Mouse (Mus musculus) liver, embryonic 11.5 days (tissue): ENCODE measurements around the gene Kctd2. TPM values are rescaled to one million over a fixed set of nuclear protein-coding genes. Genes with fewer than 3 reads are reported as not detected.
"Not testable (repeated sequence)": the region's sequence is repeated elsewhere in the genome, so short reads cannot be mapped to it uniquely, and the experiment has no call there.

Experiments
- ATAC-seq: fragments of 200-750 bp; cut with Nextera tagmentation; replicated peaks from 2 replicates; pipeline ENCODE4 v1.8.0; 2017; ENCODE audit warnings: moderate number of reproducible peaks, mild to moderate bottlenecking, moderate TSS enrichment, moderate library complexity; ENCODE audit not compliant: low FRiP score
- DNase-seq: peaks from one replicate; pipeline ENCODE4 v3.0.0-alpha.2; 2017; ENCODE audit warnings: low spot score
- H3K27ac ChIP-seq: fragments of 300-500 bp; sonication (generic); 2 replicates; pipeline ENCODE4 v1.5.1; 2014; ENCODE audit warnings: mild to moderate bottlenecking, low read depth, low read length, control low read depth
- H3K27me3 ChIP-seq: fragments of 300-500 bp; sonication (generic); replicated peaks from 2 replicates; pipeline ENCODE4 v1.6.1; 2014; ENCODE audit warnings: low read length, mixed read lengths; ENCODE audit not compliant: control insufficient read depth, insufficient read depth
- H3K36me3 ChIP-seq: fragments of 300-500 bp; sonication (generic); 2 replicates; pipeline ENCODE4 v1.6.1; 2014; ENCODE audit warnings: mild to moderate bottlenecking, low read length, moderate library complexity, mixed read lengths; ENCODE audit not compliant: control insufficient read depth, insufficient read depth
- H3K4me1 ChIP-seq: fragments of 300-500 bp; sonication (generic); replicated peaks from 2 replicates; pipeline ENCODE4 v1.6.1; 2014; ENCODE audit warnings: low read length, mixed read lengths; ENCODE audit not compliant: control insufficient read depth, insufficient read depth
- H3K4me2 ChIP-seq: fragments of 300-500 bp; sonication (generic); 2 replicates; pipeline ENCODE4 v1.6.1; 2014; ENCODE audit warnings: mild to moderate bottlenecking, control low read depth, moderate library complexity
- H3K4me3 ChIP-seq: fragments of 300-500 bp; sonication (generic); 2 replicates; pipeline ENCODE4 v1.5.1; 2014; ENCODE audit warnings: low read depth, low read length, control low read depth
- H3K9ac ChIP-seq: fragments of 300-500 bp; sonication (generic); 2 replicates; pipeline ENCODE4 v1.6.1; 2014; ENCODE audit warnings: low read depth, low read length, control low read depth
- H3K9me3 ChIP-seq: fragments of 300-500 bp; sonication (generic); 2 replicates; pipeline ENCODE4 v1.6.1; 2016; ENCODE audit warnings: low read length, inconsistent platforms, mixed read lengths; ENCODE audit not compliant: control insufficient read depth
- WGBS: fragments of 180-500 bp; shearing (Covaris S2); extraction: QIAGEN DNeasy Blood & Tissue Kit; methylation state at CpG from one replicate; pipeline ENCODE4 v1.1.7; 2014; 5-methylcytosine and 5-hydroxymethylcytosine counted together
- polyA plus RNA-seq: library from polyadenylated mRNA; unstranded; fragments of >200 nt; fragmentation: Nextera tagmentation; extraction: Ambion mirVana; gene quantifications from 2 replicates; pipeline ENCODE4 v1.2.1, GENCODE M21; 2014

The Kctd2 gene
- polyA plus RNA-seq, 1 experiment from 2014 or later = 8.4 TPM

- Histone ChIP-seq H3K27ac (no peak overlapping the region), H3K36me3 (no peaks in the 10 kb centered on the region), H3K4me1 (no peaks in the 10 kb centered on the region; the same call in none of the 2 replicates), H3K9ac (no peak overlapping the region), H3K4me2 (no peak overlapping the region), H3K9me3 (no peaks in the 10 kb centered on the region), H3K27me3 (no peaks in the 10 kb centered on the region), H3K4me3 (no peak overlapping the region)
- WGBS = 80% methylated on average over 7 of the region's 7 CpGs
- DNase-seq (no peak), ATAC-seq (no peak)
Observed at GRCm38 (mm10) chr11:115452281-115452860, 32.4 kb downstream of the Kctd2 start.

DNA sequence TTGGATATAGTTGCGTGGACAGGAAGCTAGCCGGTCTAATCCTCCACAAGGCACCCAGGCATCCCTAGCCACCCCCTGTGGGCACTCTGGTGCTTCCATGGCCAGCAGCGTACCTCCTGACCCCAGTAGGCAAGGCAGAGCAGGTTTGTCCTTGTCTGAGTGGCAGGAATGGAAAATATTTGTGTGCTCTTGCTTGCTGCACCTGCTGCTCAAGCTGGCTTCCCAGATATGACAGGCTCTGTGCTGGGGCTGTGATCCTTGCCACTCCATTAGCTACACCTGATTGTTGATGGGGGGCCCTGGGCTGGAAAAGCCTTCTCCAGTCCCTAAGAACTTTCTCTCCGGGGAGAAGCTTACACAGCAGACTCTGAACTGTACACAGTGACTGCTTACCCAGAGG, 33.4 kb downstream of the Kctd2 start:
- H3K9ac ChIP-seq = no peak overlapping the region
- ATAC-seq = no peak
- no peak overlapping the region for H3K4me3 ChIP-seq
- no peak overlapping the region for H3K4me2 ChIP-seq
- no peaks in the 10 kb centered on the region for H3K27me3 ChIP-seq
- no peak overlapping the region for H3K27ac ChIP-seq
- H3K9me3 ChIP-seq = no peaks in the 10 kb centered on the region
- H3K4me1 ChIP-seq = peaks cover 3% of the 10 kb centered on the region
- no peaks in the 10 kb centered on the region for H3K36me3 ChIP-seq
- no peak for DNase-seq
- WGBS = 65% methylated on average over 4 of the region's 4 CpGs

- H3K27ac ChIP-seq, H3K9me3 ChIP-seq, H3K36me3 ChIP-seq, H3K4me2 ChIP-seq, H3K9ac ChIP-seq, H3K27me3 ChIP-seq, H3K4me1 ChIP-seq, ATAC-seq, DNase-seq, H3K4me3 ChIP-seq: not testable (repeated sequence)
- 76% methylated on average over 6 of the region's 6 CpGs for whole genome bisulfite sequencing
Observed at GRCm38 (mm10) chr11:115454822-115455221, 34.9 kb downstream of the Kctd2 start.

- Histone ChIP-seq H3K36me3 (no peaks in the 10 kb centered on the region), H3K4me2 (no peak overlapping the region), H3K4me1 (peaks cover 3% of the 10 kb centered on the region; the same call in 1 of the 2 replicates), H3K4me3 (no peak overlapping the region), H3K9me3 (no peaks in the 10 kb centered on the region), H3K27ac (no peak overlapping the region), H3K9ac (no peak overlapping the region), H3K27me3 (no peaks in the 10 kb centered on the region)
- ATAC-seq (no peak), DNase-seq (no peak)
- 86% methylated on average over 15 of the region's 15 CpGs for WGBS
Observed at GRCm38 (mm10) chr11:115455619-115456018, 35.7 kb downstream of the Kctd2 start.

DNA sequence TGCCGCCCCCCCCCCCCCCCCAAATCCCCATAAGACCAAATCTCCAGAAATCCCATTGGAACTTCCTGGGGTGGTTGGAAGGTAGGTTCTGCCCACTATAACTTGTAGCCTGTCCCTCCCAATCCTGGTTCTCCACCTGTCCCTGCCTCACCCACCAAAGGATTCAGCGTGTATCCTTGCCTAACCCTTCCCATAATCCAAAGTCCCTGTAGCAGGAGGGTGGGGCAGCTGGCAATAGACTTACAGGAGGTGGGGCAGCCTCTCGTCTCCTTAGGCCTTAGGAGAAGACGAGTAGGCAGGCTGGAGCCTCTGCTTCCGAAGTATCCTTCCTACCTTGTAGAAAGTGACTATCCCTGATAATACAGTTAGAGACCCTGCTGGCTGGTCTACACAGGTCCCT, 36.3 kb downstream of the Kctd2 start:
- 88% methylated on average over 5 of the region's 5 CpGs for WGBS
- H3K27me3 ChIP-seq = no peaks in the 10 kb centered on the region
- no peak overlapping the region for H3K9ac ChIP-seq
- H3K27ac ChIP-seq = no peak overlapping the region
- H3K4me3 ChIP-seq = no peak overlapping the region
- H3K4me2 ChIP-seq = no peak overlapping the region
- H3K36me3 ChIP-seq = no peaks in the 10 kb centered on the region
- no peak for DNase-seq
- H3K4me1 ChIP-seq = peaks cover 3% of the 10 kb centered on the region; the same call in 1 of the 2 replicates
- H3K9me3 ChIP-seq = no peaks in the 10 kb centered on the region
- no peak for ATAC-seq

- Histone ChIP-seq H3K27ac (no peak overlapping the region), H3K4me3 (no peak overlapping the region), H3K4me2 (no peak overlapping the region), H3K36me3 (no peaks in the 10 kb centered on the region), H3K9ac (no peak overlapping the region), H3K4me1 (peaks cover 3% of the 10 kb centered on the region; the same call in 1 of the 2 replicates), H3K9me3 (no peaks in the 10 kb centered on the region), H3K27me3 (peaks cover 6% of the 10 kb centered on the region; the same call in 1 of the 2 replicates)
- 32% methylated on average over 6 of the region's 6 CpGs for WGBS
- no peak; the same call in 1 of the 2 replicates for ATAC-seq
- DNase-seq = no peak
Observed at GRCm38 (mm10) chr11:115457405-115457804, 37.5 kb downstream of the Kctd2 start.

DNA sequence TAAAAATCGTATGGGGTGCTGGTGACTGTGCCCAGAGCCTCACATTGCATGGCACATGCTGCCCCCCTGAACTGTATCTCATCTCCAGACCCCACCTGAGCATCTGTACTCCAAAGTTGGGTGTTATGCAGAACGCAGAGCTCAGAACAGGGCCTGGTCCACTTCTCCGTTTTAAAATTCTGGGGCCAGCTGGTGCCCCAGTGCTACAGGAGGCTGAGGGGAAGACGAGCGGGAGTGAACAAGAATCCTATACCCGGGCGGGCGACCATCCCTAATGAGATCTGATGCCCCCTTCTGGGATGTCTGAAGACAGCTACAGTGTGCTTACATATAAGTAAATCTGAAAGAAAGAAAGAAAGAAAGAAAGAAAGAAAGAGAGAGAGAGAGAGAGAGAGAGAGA, 41.0 kb downstream of the Kctd2 start:
- DNase-seq (no peak), ATAC-seq (no peak)
- Histone ChIP-seq H3K27ac (no peak overlapping the region), H3K27me3 (peaks cover 10% of the 10 kb centered on the region; the same call in 1 of the 2 replicates), H3K9ac (no peak overlapping the region), H3K36me3 (no peaks in the 10 kb centered on the region), H3K4me1 (peaks cover 3% of the 10 kb centered on the region; the same call in 1 of the 2 replicates), H3K9me3 (no peaks in the 10 kb centered on the region), H3K4me2 (no peak overlapping the region), H3K4me3 (no peak overlapping the region)
- WGBS = 26% methylated on average over 8 of the region's 8 CpGs

DNA sequence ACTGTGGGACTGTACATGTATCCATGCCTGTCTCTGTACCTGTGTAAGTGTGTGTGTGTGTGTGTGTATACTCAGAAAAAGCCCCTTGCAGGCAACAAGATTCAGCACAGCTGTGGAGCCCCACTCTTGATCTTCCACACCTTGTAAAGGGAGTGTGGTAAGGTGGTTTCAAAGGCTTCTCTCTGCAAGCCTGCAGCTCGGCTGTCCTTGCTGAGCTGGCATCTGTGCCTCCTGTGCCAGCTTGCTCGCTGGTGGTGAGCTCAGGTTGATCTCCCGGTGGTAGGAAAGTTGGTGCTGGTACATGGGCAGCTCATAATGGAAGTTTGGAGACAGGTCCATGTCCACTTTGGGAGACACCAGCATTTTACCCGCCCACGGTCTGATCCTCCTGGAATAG, 41.9 kb downstream of the Kctd2 start:
- Histone ChIP-seq H3K9me3 (no peaks in the 10 kb centered on the region), H3K4me1 (peaks cover 3% of the 10 kb centered on the region; the same call in 1 of the 2 replicates), H3K9ac (no peak overlapping the region), H3K4me3 (no peak overlapping the region), H3K27me3 (peaks cover 10% of the 10 kb centered on the region; the same call in 1 of the 2 replicates), H3K4me2 (no peak overlapping the region), H3K36me3 (no peaks in the 10 kb centered on the region), H3K27ac (no peak overlapping the region)
- no peak for ATAC-seq
- 67% methylated on average over 5 of the region's 5 CpGs for WGBS
- DNase-seq = no peak

- Histone ChIP-seq H3K9me3 (no peaks in the 10 kb centered on the region), H3K27ac (no peak within 1 kb of the TSS), H3K4me1 (peaks cover 3% of the 10 kb centered on the region; the same call in 1 of the 2 replicates), H3K27me3 (peaks cover 10% of the 10 kb centered on the region; the same call in 1 of the 2 replicates), H3K4me3 (no peak within 1 kb of the TSS), H3K4me2 (no peak within 1 kb of the TSS), H3K9ac (no peak within 1 kb of the TSS), H3K36me3 (no peaks in the 10 kb centered on the region)
- DNase-seq (no peak), ATAC-seq (no peak)
- 64% methylated on average over 16 of the region's 16 CpGs for WGBS
Observed at GRCm38 (mm10) chr11:115462243-115462891, 42.4 kb downstream of the Kctd2 start, which contains the start of gene Slc16a5. Gene Slc16a5 (plus strand): TSS chr11:115462474.
